Mouse (Mus musculus) embryonic fibroblast, embryonic 13.5 days (primary cell): ENCODE results near the gene Hal. TPM values are rescaled to one million over a fixed set of nuclear protein-coding genes. Genes with fewer than 3 reads are reported as not detected.

Experiments
- H3K27ac ChIP-seq: 2 replicates; pipeline ENCODE4 v1.5.1; 2012; ENCODE audit warnings: low read length, control low read depth, inconsistent platforms; ENCODE audit not compliant: insufficient read depth
- H3K4me1 ChIP-seq: 2 replicates; pipeline ENCODE4 v1.6.1; 2011; ENCODE audit warnings: low read length; ENCODE audit not compliant: control insufficient read depth, insufficient read depth
- H3K4me3 ChIP-seq: 2 replicates; pipeline ENCODE4 v1.5.1; 2011; ENCODE audit warnings: mild to moderate bottlenecking, control low read depth, low read length; ENCODE audit not compliant: insufficient read depth
- CTCF ChIP-seq: IDR thresholded peaks from 2 replicates; pipeline ENCODE4 v1.5.1; 2011; ENCODE audit warnings: mild to moderate bottlenecking, control low read depth, low read length, moderate library complexity, borderline replicate concordance; ENCODE audit not compliant: insufficient read depth
- POLR2A ChIP-seq: IDR thresholded peaks from 2 replicates; pipeline ENCODE4 v1.6.1; 2011; ENCODE audit warnings: low read depth, mild to moderate bottlenecking, control low read depth, low read length, moderate library complexity
- polyA plus RNA-seq: library from polyadenylated mRNA; stranded (reverse); fragments of >200 nt; gene quantifications from 2 replicates; pipeline ENCODE4 v1.2.4, GENCODE M21; 2011; ENCODE audit warnings: low read depth; ENCODE audit not compliant: missing spikeins, insufficient read length

Hal gene
- polyA plus RNA-seq, 1 experiment = 0.35 TPM

GRCm38 (mm10) chr10:93509532-93510153 lies 21.1 kb downstream of the Hal start:
- H3K4me1 ChIP-seq = no peaks in the 10 kb centered on the region
- no peak overlapping the region for H3K27ac ChIP-seq
- no peak for TF ChIP-seq POLR2A
- TF ChIP-seq CTCF = no peak
- no peak overlapping the region for H3K4me3 ChIP-seq

DNA sequence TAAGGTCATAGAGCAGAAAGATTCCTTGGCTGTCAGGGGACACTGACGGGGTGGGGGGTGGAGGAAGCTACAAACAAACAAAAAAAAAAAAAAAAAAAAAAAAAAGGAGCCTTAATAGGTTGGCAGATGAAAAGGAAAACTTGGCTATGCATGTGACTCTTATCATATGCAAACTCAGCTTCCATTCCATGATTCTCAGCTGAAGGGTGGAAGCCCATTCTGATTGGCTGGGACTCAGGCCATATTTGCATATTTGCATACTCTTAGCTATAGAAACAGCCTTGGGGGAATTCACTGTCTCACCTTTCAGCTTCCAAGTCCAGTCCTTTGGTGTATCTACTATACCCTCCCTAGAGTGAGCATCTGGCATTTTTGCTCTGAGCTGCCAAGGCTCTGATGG lies 26.9 kb downstream of the Hal start:
- no peak overlapping the region for H3K4me3 ChIP-seq
- H3K4me1 ChIP-seq = no peaks in the 10 kb centered on the region
- TF ChIP-seq CTCF (no peak), POLR2A (no peak)
- no peak overlapping the region for H3K27ac ChIP-seq

DNA sequence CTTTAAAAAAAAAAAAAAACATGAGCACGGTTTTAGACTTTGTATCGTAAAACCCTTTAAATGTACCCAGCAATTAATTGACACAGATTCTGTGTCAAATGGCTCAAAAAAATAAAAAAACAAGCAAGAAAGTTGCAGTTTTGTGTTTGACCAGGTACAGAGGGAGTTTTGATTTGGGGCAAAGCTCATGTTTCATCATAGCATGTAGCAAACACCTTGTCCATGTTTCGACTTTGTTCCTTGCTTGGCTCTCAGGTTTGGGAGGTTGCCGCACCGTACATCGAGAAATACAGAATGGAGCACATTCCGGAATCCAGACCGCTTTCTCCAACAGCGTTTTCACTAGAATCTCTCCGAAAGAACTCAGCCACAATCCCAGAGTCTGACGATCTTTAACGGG lies 27.4 kb downstream of the Hal start:
- TF ChIP-seq POLR2A (no peak), CTCF (no peak)
- Histone ChIP-seq H3K4me1 (no peaks in the 10 kb centered on the region), H3K4me3 (no peak overlapping the region), H3K27ac (no peak overlapping the region)

DNA sequence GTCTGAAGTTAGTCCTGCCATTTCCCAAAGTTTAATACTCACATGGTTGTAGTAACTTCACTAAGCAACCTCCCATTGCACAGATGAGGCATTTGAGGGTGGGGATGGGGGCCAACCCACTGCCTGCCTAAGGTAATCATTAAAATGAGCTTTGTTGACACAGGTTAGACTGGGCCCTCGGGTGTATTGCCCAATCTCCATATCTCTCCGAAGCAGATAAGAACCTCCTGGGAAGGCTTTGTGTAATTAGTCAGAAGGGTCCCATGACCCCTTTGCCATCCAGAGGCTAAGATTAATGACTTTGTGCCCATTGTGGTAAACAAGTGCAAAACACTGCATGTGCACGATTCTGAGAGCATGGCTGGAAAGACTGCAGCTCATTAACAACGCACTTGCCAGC lies 29.2 kb downstream of the Hal start:
- Histone ChIP-seq H3K4me3 (no peak overlapping the region), H3K4me1 (no peaks in the 10 kb centered on the region), H3K27ac (no peak overlapping the region)
- no peak for TF ChIP-seq POLR2A
- no peak for TF ChIP-seq CTCF

GRCm38 (mm10) chr10:93518186-93518585 lies 29.6 kb downstream of the Hal start:
- H3K27ac ChIP-seq = no peak overlapping the region
- TF ChIP-seq POLR2A (no peak), CTCF (no peak)
- no peak overlapping the region for H3K4me3 ChIP-seq
- H3K4me1 ChIP-seq = no peaks in the 10 kb centered on the region

GRCm38 (mm10) chr10:93518620-93519019 lies 30.1 kb downstream of the Hal start:
- H3K27ac ChIP-seq = no peak overlapping the region
- TF ChIP-seq CTCF = no peak
- TF ChIP-seq POLR2A = no peak
- no peak overlapping the region for H3K4me3 ChIP-seq
- no peaks in the 10 kb centered on the region for H3K4me1 ChIP-seq

DNA sequence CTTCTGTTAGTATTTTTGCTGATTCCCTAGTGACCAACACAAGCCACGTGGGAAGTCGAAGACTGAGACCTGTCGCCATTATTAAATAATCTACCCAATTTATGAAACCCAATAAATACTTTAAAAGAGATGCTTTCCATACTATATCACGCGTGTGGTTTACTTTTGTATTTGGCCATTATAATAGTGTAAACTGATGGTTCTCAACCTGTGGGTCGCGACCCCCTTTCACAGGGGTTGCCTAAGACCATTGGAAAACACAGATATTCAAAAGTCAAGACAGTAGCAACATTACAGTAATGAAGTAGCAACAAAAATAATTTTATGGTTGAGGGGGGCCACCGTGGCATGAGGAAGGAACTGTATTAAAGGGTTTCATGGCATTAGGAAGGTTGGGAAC lies 30.6 kb downstream of the Hal start:
- TF ChIP-seq CTCF (no peak), POLR2A (no peak)
- no peak overlapping the region for H3K4me3 ChIP-seq
- no peak overlapping the region for H3K27ac ChIP-seq
- no peaks in the 10 kb centered on the region for H3K4me1 ChIP-seq

DNA sequence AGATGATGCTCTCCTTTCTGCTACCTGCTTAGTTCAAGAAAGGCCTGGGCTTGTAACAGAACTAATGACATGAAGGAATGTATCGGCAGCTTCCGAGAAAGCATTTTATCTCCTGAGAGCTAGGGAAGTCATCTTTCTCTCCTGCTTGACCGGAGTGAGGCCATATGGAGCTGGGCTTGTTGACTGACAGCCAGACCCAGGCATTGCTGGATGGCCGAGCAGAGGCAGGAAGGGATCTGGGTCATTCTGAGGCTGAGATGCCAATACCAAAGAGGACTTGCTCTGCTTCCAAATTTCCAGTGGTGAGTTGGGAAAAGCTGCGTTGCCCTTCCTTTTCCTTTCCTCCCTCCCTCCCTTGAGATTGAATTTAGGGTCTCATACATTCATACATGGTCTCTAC lies 31.2 kb downstream of the Hal start:
- no peak overlapping the region for H3K27ac ChIP-seq
- no peaks in the 10 kb centered on the region for H3K4me1 ChIP-seq
- TF ChIP-seq CTCF = no peak
- TF ChIP-seq POLR2A = no peak
- H3K4me3 ChIP-seq = no peak overlapping the region

DNA sequence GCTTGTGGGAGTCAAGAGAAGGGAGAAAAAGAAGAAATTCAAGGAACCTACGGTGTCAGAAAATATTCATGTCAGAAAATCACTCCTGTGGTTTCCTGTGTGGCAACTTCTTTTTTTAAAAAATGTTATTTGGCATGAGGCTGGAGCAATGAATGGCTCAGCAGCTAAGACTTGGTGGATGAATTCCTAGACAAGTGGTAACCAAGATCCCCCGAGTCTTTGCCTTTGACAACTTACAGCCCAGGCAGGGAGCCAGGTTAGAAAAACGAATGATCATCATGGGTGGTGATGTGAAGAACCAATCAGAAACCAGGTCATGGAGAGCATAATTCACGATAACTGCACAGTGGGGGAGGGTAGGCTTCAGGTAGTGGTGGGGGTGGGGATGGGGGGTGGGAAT lies 32.4 kb downstream of the Hal start:
- Histone ChIP-seq H3K4me3 (no peak overlapping the region), H3K4me1 (no peaks in the 10 kb centered on the region), H3K27ac (no peak overlapping the region)
- TF ChIP-seq CTCF = no peak
- TF ChIP-seq POLR2A = no peak

DNA sequence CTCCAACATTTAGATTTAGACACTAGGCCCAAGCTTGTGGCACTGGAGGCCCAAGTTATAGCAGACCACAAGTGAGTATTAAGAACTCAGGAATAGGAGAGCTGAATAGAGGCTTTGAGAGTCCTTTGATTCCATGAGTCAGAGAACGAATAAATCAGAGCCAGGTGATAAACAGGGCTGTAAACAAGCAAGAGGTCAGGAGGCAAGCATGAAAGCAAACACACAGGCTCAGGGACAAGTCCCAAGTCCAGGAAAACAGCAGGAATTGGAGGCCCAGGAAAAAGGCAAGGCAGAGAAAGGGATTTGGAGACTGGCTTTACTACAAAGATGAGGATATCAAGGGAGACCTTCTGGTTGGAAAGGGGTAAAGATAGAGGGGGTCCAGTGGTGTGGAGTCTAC lies 36.8 kb downstream of the Hal start:
- Histone ChIP-seq H3K27ac (no peak overlapping the region), H3K4me3 (no peak overlapping the region), H3K4me1 (no peaks in the 10 kb centered on the region)
- TF ChIP-seq POLR2A (no peak), CTCF (no peak)

DNA sequence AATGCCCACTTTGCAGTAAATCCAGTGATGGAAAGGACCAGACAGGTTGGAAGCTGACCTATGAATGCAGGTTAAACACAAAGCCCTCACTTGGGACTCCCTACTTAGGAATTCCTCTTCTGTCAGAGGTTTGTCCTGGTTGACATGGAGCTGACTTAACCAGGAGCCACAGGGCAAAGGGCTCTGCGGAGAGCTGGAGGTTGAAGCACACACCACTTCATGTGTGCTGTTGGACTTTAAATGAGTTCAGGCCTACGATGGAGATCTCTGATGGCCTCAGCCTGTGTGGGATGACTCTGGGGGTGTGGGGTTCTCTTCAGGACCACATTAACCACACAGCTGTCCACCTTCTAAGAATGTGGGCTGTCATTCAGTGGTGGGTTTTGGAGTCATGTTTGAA lies 49.7 kb downstream of the Hal start:
- TF ChIP-seq CTCF (no peak), POLR2A (no peak)
- Histone ChIP-seq H3K27ac (no peak overlapping the region), H3K4me3 (no peak overlapping the region), H3K4me1 (peaks cover 5% of the 10 kb centered on the region)
